Mouse (Mus musculus): ENCODE results near the gene Sema5b. TPM values are rescaled to one million over a fixed set of nuclear protein-coding genes. Genes with fewer than 3 reads are reported as not detected.

The Sema5b gene
- polyA plus RNA-seq (2012; ENCODE audit: insufficient read depth, insufficient read length, low replicate concordance, missing spikeins), result not detected in 2 replicates

GRCm38 (mm10) chr16:35541117-35541641, at the start of gene Sema5b:
Sema5b (plus strand) TSS chr16:35541145.
- no peak within 1 kb of the TSS for H3K27ac ChIP-seq (ENCODE audit: insufficient read depth, low read depth, low read length)
- TF ChIP-seq POLR2A (IDR thresholded peaks at IDR 0.05; ENCODE audit: insufficient read depth, low read depth, low read length) (no peak), CTCF (IDR thresholded peaks at IDR 0.05; ENCODE audit: insufficient read depth, low read depth, low read length) (no peak)
- H3K4me1 ChIP-seq (ENCODE audit: control insufficient read depth, insufficient read depth, low read length), result peaks cover 27% of the 10 kb centered on the region
- H3K4me3 ChIP-seq (ENCODE audit: insufficient read depth, low read depth, low read length), result peak within 1 kb of the TSS; percentile 70
- under 1% methylated on average over 53 of the region's 54 CpGs for WGBS

- Histone ChIP-seq H3K4me3 (ENCODE audit: insufficient read depth, low read depth, low read length) (no peak overlapping the region), H3K4me1 (ENCODE audit: control insufficient read depth, insufficient read depth, low read length) (no peaks in the 10 kb centered on the region), H3K27ac (ENCODE audit: insufficient read depth, low read depth, low read length) (no peak overlapping the region)
- TF ChIP-seq POLR2A (IDR thresholded peaks at IDR 0.05; ENCODE audit: insufficient read depth, low read depth, low read length) (no peak), CTCF (IDR thresholded peaks at IDR 0.05; ENCODE audit: insufficient read depth, low read depth, low read length) (no peak)
- WGBS, result 98% methylated on average over 3 of the region's 3 CpGs
Observed at GRCm38 (mm10) chr16:35500342-35500741, 40.6 kb upstream of the Sema5b start.

- Histone ChIP-seq H3K4me1 (ENCODE audit: control insufficient read depth, insufficient read depth, low read length) (no peaks in the 10 kb centered on the region), H3K4me3 (ENCODE audit: insufficient read depth, low read depth, low read length) (no peak overlapping the region), H3K27ac (ENCODE audit: insufficient read depth, low read depth, low read length) (no peak overlapping the region)
- 79% methylated on average over 4 of the region's 4 CpGs for WGBS
- TF ChIP-seq POLR2A (IDR thresholded peaks at IDR 0.05; ENCODE audit: insufficient read depth, low read depth, low read length), result no peak
- TF ChIP-seq CTCF (IDR thresholded peaks at IDR 0.05; ENCODE audit: insufficient read depth, low read depth, low read length), result no peak
Observed at GRCm38 (mm10) chr16:35501106-35501760, 39.7 kb upstream of the Sema5b start.

GRCm38 (mm10) chr16:35502456-35502855, 38.5 kb upstream of the Sema5b start:
- no peak overlapping the region for H3K4me3 ChIP-seq (ENCODE audit: insufficient read depth, low read depth, low read length)
- TF ChIP-seq POLR2A (IDR thresholded peaks at IDR 0.05; ENCODE audit: insufficient read depth, low read depth, low read length), result no peak
- H3K27ac ChIP-seq (ENCODE audit: insufficient read depth, low read depth, low read length), result no peak overlapping the region
- no peaks in the 10 kb centered on the region for H3K4me1 ChIP-seq (ENCODE audit: control insufficient read depth, insufficient read depth, low read length)
- WGBS, result 71% methylated on average over 11 of the region's 11 CpGs

GRCm38 (mm10) chr16:35504266-35504665, 36.7 kb upstream of the Sema5b start:
- H3K27ac ChIP-seq (ENCODE audit: insufficient read depth, low read depth, low read length), result no peak overlapping the region
- no peaks in the 10 kb centered on the region for H3K4me1 ChIP-seq (ENCODE audit: control insufficient read depth, insufficient read depth, low read length)
- whole genome bisulfite sequencing, result 82% methylated on average over 8 of the region's 8 CpGs
- H3K4me3 ChIP-seq (ENCODE audit: insufficient read depth, low read depth, low read length), result no peak overlapping the region
- TF ChIP-seq POLR2A (IDR thresholded peaks at IDR 0.05; ENCODE audit: insufficient read depth, low read depth, low read length) (no peak), CTCF (IDR thresholded peaks at IDR 0.05; ENCODE audit: insufficient read depth, low read depth, low read length) (no peak)

- 88% methylated on average over 4 of the region's 4 CpGs for WGBS
- no peak overlapping the region for H3K27ac ChIP-seq (ENCODE audit: insufficient read depth, low read depth, low read length)
- no peak for TF ChIP-seq POLR2A (IDR thresholded peaks at IDR 0.05; ENCODE audit: insufficient read depth, low read depth, low read length)
- no peaks in the 10 kb centered on the region for H3K4me1 ChIP-seq (ENCODE audit: control insufficient read depth, insufficient read depth, low read length)
- no peak overlapping the region for H3K4me3 ChIP-seq (ENCODE audit: insufficient read depth, low read depth, low read length)
Observed at GRCm38 (mm10) chr16:35505786-35506185, 35.2 kb upstream of the Sema5b start.

GRCm38 (mm10) chr16:35508581-35508980, 32.4 kb upstream of the Sema5b start:
- H3K4me3 ChIP-seq (ENCODE audit: insufficient read depth, low read depth, low read length), result no peak overlapping the region
- no peaks in the 10 kb centered on the region for H3K4me1 ChIP-seq (ENCODE audit: control insufficient read depth, insufficient read depth, low read length)
- H3K27ac ChIP-seq (ENCODE audit: insufficient read depth, low read depth, low read length), result no peak overlapping the region
- 88% methylated on average over 6 of the region's 6 CpGs for WGBS
- TF ChIP-seq CTCF (IDR thresholded peaks at IDR 0.05; ENCODE audit: insufficient read depth, low read depth, low read length) (no peak), POLR2A (IDR thresholded peaks at IDR 0.05; ENCODE audit: insufficient read depth, low read depth, low read length) (no peak)

GRCm38 (mm10) chr16:35509331-35510070, 31.4 kb upstream of the Sema5b start:
- 67% methylated on average over 11 of the region's 11 CpGs for WGBS
- Histone ChIP-seq H3K4me1 (ENCODE audit: control insufficient read depth, insufficient read depth, low read length) (no peaks in the 10 kb centered on the region), H3K4me3 (ENCODE audit: insufficient read depth, low read depth, low read length) (no peak overlapping the region), H3K27ac (ENCODE audit: insufficient read depth, low read depth, low read length) (no peak overlapping the region)
- no peak for TF ChIP-seq POLR2A (IDR thresholded peaks at IDR 0.05; ENCODE audit: insufficient read depth, low read depth, low read length)
- TF ChIP-seq CTCF (IDR thresholded peaks at IDR 0.05; ENCODE audit: insufficient read depth, low read depth, low read length), result no peak

- TF ChIP-seq CTCF (IDR thresholded peaks at IDR 0.05; ENCODE audit: insufficient read depth, low read depth, low read length), result no peak
- TF ChIP-seq POLR2A (IDR thresholded peaks at IDR 0.05; ENCODE audit: insufficient read depth, low read depth, low read length), result no peak
- WGBS, result 76% methylated on average over 21 of the region's 21 CpGs
- no peak overlapping the region for H3K27ac ChIP-seq (ENCODE audit: insufficient read depth, low read depth, low read length)
Observed at GRCm38 (mm10) chr16:35515977-35516612, 24.9 kb upstream of the Sema5b start.

More at GRCm38 (mm10) chr16:35515977-35516612, 24.9 kb upstream of the Sema5b start:
- no peaks in the 10 kb centered on the region for H3K4me1 ChIP-seq (ENCODE audit: control insufficient read depth, insufficient read depth, low read length)
- H3K4me3 ChIP-seq (ENCODE audit: insufficient read depth, low read depth, low read length), result no peak overlapping the region
